Mouse (Mus musculus) thymus, adult 2 months (tissue): ENCODE data around the gene Slc9a9.

ENCODE experiments used
- CTCF ChIP-seq: fragments of 200-500 bp; IDR thresholded peaks from 2 replicates; pipeline ENCODE4 v1.5.1; 2012; ENCODE audit warnings: mild to moderate bottlenecking, control low read depth, low read length, moderate library complexity, borderline replicate concordance; ENCODE audit not compliant: control insufficient read depth, poor library complexity, insufficient read depth; ENCODE audit errors: extremely low read depth
- POLR2A ChIP-seq: fragments of 200-500 bp; IDR thresholded peaks from 2 replicates; pipeline ENCODE4 v1.6.1; 2012; ENCODE audit warnings: mild to moderate bottlenecking, low read length, control low read depth, moderate library complexity; ENCODE audit not compliant: control insufficient read depth, poor library complexity, insufficient read depth; ENCODE audit errors: extremely low read depth

- TF ChIP-seq CTCF (no peak), POLR2A (no peak)
Observed at GRCm38 (mm10) chr9:94740841-94741240, 71.1 kb downstream of the Slc9a9 start.
